Mouse (Mus musculus): Measurements from ENCODE around the gene Sars. TPM values are rescaled to one million over a fixed set of nuclear protein-coding genes. Genes with fewer than 3 reads are reported as not detected.

The Sars gene
- polyA plus RNA-seq, 1 experiment from 2014 or later = 99.5 TPM

GRCm38 (mm10) chr3:108433188-108433880 lies 11.7 kb downstream of the Sars start:
- Histone ChIP-seq H3K9me3 (ENCODE audit: control insufficient read depth) (no peaks in the 10 kb centered on the region), H3K27ac (ENCODE audit: low read depth, low read length) (no peak overlapping the region), H3K4me2 (replicated peaks; ENCODE audit: low read depth) (no peak overlapping the region), H3K9ac (ENCODE audit: low read depth, low read length) (no peak overlapping the region), H3K27me3 (replicated peaks; ENCODE audit: control insufficient read depth, insufficient read depth, low read length) (no peaks in the 10 kb centered on the region), H3K4me3 (ENCODE audit: low read depth, low read length) (no peak overlapping the region), H3K4me1 (replicated peaks; ENCODE audit: control insufficient read depth, insufficient read depth, low read length) (no peaks in the 10 kb centered on the region), H3K36me3 (ENCODE audit: control insufficient read depth, insufficient read depth) (peaks cover 76% of the 10 kb centered on the region)
- no peak for ATAC-seq
- no peak for TF ChIP-seq CTCF (IDR thresholded peaks at IDR 0.05; ENCODE audit: low read depth)
- 65% methylated on average over 18 of the region's 18 CpGs for WGBS

GRCm38 (mm10) chr3:108432542-108433187 lies 12.3 kb downstream of the Sars start:
- Histone ChIP-seq H3K4me3 (ENCODE audit: low read depth, low read length) (no peak overlapping the region), H3K4me2 (replicated peaks; ENCODE audit: low read depth) (no peak overlapping the region), H3K9me3 (ENCODE audit: control insufficient read depth) (no peaks in the 10 kb centered on the region), H3K36me3 (ENCODE audit: control insufficient read depth, insufficient read depth) (peaks cover 82% of the 10 kb centered on the region), H3K4me1 (replicated peaks; ENCODE audit: control insufficient read depth, insufficient read depth, low read length) (no peaks in the 10 kb centered on the region), H3K27ac (ENCODE audit: low read depth, low read length) (no peak overlapping the region), H3K9ac (ENCODE audit: low read depth, low read length) (no peak overlapping the region), H3K27me3 (replicated peaks; ENCODE audit: control insufficient read depth, insufficient read depth, low read length) (no peaks in the 10 kb centered on the region)
- WGBS = 86% methylated on average over 13 of the region's 13 CpGs
- ATAC-seq = no peak
- TF ChIP-seq CTCF (IDR thresholded peaks at IDR 0.05; ENCODE audit: low read depth) = no peak

- no peak overlapping the region for H3K4me3 ChIP-seq (ENCODE audit: low read depth, low read length)
- no peak for TF ChIP-seq CTCF (IDR thresholded peaks at IDR 0.05; ENCODE audit: low read depth)
- no peaks in the 10 kb centered on the region for H3K9me3 ChIP-seq (ENCODE audit: control insufficient read depth)
- no peak overlapping the region for H3K4me2 ChIP-seq (replicated peaks; ENCODE audit: low read depth)
- H3K4me1 ChIP-seq (replicated peaks; ENCODE audit: control insufficient read depth, insufficient read depth, low read length) = no peaks in the 10 kb centered on the region
- no peaks in the 10 kb centered on the region for H3K27me3 ChIP-seq (replicated peaks; ENCODE audit: control insufficient read depth, insufficient read depth, low read length)
- H3K27ac ChIP-seq (ENCODE audit: low read depth, low read length) = no peak overlapping the region
- ATAC-seq = no peak
- peaks cover 47% of the 10 kb centered on the region for H3K36me3 ChIP-seq (ENCODE audit: control insufficient read depth, insufficient read depth)
- WGBS = 88% methylated on average over 6 of the region's 6 CpGs
- H3K9ac ChIP-seq (ENCODE audit: low read depth, low read length) = no peak overlapping the region
These were observed 19.4 kb downstream of the Sars start for GRCm38 (mm10) chr3:108425624-108426018.

- ATAC-seq = no peak
- Histone ChIP-seq H3K4me3 (ENCODE audit: low read depth, low read length) (no peak overlapping the region), H3K27ac (ENCODE audit: low read depth, low read length) (no peak overlapping the region), H3K9me3 (ENCODE audit: control insufficient read depth) (no peaks in the 10 kb centered on the region), H3K9ac (ENCODE audit: low read depth, low read length) (no peak overlapping the region), H3K36me3 (ENCODE audit: control insufficient read depth, insufficient read depth) (peaks cover 43% of the 10 kb centered on the region), H3K4me1 (replicated peaks; ENCODE audit: control insufficient read depth, insufficient read depth, low read length) (no peaks in the 10 kb centered on the region), H3K4me2 (replicated peaks; ENCODE audit: low read depth) (no peak overlapping the region), H3K27me3 (replicated peaks; ENCODE audit: control insufficient read depth, insufficient read depth, low read length) (no peaks in the 10 kb centered on the region)
- WGBS = 79% methylated on average over 7 of the region's 7 CpGs
- no peak for TF ChIP-seq CTCF (IDR thresholded peaks at IDR 0.05; ENCODE audit: low read depth)
These were observed 19.9 kb downstream of the Sars start for GRCm38 (mm10) chr3:108424944-108425623.

GRCm38 (mm10) chr3:108423844-108424801 lies 20.9 kb downstream of the Sars start:
- 26% methylated on average over 11 of the region's 11 CpGs for WGBS
- no peak overlapping the region for H3K9ac ChIP-seq (ENCODE audit: low read depth, low read length)
- no peak overlapping the region for H3K4me3 ChIP-seq (ENCODE audit: low read depth, low read length)

More at GRCm38 (mm10) chr3:108423844-108424801, 20.9 kb downstream of the Sars start:
- peak; percentile 35; the same call in 1 of the 2 replicates for ATAC-seq
- TF ChIP-seq CTCF (IDR thresholded peaks at IDR 0.05; ENCODE audit: low read depth) = no peak
- Histone ChIP-seq H3K9me3 (ENCODE audit: control insufficient read depth) (no peaks in the 10 kb centered on the region), H3K27me3 (replicated peaks; ENCODE audit: control insufficient read depth, insufficient read depth, low read length) (no peaks in the 10 kb centered on the region), H3K4me1 (replicated peaks; ENCODE audit: control insufficient read depth, insufficient read depth, low read length) (no peaks in the 10 kb centered on the region), H3K4me2 (replicated peaks; ENCODE audit: low read depth) (no peak overlapping the region; the same call in 1 of the 2 replicates), H3K36me3 (ENCODE audit: control insufficient read depth, insufficient read depth) (peaks cover 35% of the 10 kb centered on the region), H3K27ac (ENCODE audit: low read depth, low read length) (no peak overlapping the region)

Data from intestine, postnatal 0 days (tissue).